Mouse (Mus musculus) small intestine, adult 2 months (tissue): Measurements from ENCODE around the gene Pdcd10.

Experiments
- CTCF ChIP-seq: fragments of 200-500 bp; IDR thresholded peaks from 2 replicates; pipeline ENCODE4 v1.5.1; 2012; ENCODE audit warnings: low read depth, mild to moderate bottlenecking, control low read depth, inconsistent platforms, low read length, moderate library complexity, mixed read lengths; ENCODE audit not compliant: insufficient replicate concordance, insufficient read length; ENCODE audit errors: extremely low read depth
- POLR2A ChIP-seq: fragments of 200-500 bp; IDR thresholded peaks from 2 replicates; pipeline ENCODE4 v1.6.1; 2012; ENCODE audit warnings: low read depth, mild to moderate bottlenecking, control low read depth, inconsistent platforms, low read length, moderate library complexity

- no peak for TF ChIP-seq CTCF
- no peak for TF ChIP-seq POLR2A
Observed at GRCm38 (mm10) chr3:75551248-75551647, 5.4 kb downstream of the Pdcd10 start.
